Mouse (Mus musculus): Measurements from ENCODE around the gene Fam19a3.
"Not testable (repeated sequence)": the region's sequence is repeated elsewhere in the genome, so short reads cannot be mapped to it uniquely, and the experiment has no call there.

The Fam19a3 gene

DNA sequence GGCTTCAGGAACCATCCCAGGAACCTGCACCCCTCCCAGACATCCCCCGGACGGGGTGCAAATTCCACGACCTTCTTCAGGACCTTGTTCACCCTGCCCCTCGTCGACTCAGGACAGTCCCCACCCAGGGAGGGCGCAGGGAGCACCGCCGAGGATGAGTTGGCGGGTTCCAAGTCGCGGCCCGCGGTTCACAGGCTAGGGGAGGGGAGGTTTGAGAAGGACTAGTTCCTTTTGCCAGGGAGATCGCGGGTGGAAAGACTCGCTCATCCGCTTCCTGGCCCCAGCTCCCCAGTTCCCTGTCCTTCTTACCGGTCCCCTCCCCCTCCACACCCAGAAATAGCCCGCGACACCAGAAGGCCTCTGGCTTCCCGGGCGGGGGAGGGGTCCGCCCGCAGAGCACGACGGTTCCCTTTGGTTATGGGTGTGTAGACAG lies at the start of gene Fam19a3:
Gene Fam19a3, minus strand, starts transcription at position 370 of the 433 bp plus-strand sequence.
- no peak for DNase-seq (ENCODE audit: low read depth)

DNA sequence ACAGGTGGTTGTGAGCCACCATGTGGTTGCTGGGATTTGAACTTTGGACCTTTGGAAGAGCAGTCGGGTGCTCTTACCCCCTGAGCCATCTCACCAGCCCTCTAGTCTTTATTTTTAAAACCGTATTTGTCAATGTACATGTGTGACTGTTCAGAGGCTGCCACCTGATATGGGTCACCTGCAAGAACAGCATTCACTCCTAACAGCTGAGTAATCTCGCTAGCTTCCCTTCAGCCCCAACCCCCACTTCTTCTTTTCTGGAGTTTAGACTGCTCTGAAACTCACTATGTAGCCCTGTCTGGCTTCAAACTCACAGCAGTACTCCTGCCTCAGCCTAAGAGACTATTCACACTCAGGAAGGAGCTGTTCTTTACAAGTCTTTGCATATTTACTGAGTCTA lies 40.8 kb upstream of the Fam19a3 start:
- no peak for DNase-seq (ENCODE audit: low read depth)

DNA sequence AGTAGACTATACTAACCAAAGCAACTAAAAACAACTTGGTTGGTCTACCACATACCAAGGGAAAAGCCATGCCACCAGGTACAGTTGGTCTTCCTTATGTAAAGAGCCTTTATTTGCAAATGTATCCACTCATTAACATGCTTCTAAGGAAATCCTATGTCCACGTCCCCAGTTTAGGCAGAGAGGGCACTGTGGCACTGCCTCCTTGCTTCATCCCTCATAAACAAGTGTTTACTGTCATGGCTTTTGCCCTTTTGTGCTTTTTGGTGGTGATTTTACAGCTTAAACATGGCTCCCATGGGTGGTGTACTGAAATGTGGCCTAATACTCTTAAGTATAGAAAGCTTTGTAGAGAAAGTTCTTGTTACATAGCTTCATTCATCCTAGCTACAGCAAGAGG lies 38.8 kb upstream of the Fam19a3 start:
- DNase-seq (ENCODE audit: low read depth), result no peak

DNA sequence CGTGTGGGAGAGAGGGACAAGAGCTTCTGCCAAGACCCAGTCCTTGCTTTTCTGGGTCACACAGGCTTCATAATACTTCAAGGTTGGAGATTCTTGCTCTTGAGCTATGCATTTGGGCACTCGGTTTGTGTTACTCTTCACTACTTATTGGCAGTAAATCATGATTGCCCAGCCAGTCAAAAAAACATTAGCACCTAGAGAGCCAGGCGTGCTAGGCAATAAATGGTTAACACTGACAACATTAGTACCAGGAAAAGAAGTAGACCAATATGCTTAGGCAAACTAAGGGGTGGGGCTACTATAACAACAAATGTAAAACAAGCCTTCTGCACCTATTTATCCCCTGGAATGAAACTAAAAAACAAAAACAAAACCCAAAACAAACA lies 37.1 kb upstream of the Fam19a3 start:
- no peak for DNase-seq (ENCODE audit: low read depth)

- peak; percentile 46 for DNase-seq (ENCODE audit: low read depth)
These were observed 36.5 kb upstream of the Fam19a3 start, which contains the start of gene Mov10 for GRCm38 (mm10) chr3:104817991-104818748. Gene Mov10, minus strand, starts transcription at chr3:104818563.

DNA sequence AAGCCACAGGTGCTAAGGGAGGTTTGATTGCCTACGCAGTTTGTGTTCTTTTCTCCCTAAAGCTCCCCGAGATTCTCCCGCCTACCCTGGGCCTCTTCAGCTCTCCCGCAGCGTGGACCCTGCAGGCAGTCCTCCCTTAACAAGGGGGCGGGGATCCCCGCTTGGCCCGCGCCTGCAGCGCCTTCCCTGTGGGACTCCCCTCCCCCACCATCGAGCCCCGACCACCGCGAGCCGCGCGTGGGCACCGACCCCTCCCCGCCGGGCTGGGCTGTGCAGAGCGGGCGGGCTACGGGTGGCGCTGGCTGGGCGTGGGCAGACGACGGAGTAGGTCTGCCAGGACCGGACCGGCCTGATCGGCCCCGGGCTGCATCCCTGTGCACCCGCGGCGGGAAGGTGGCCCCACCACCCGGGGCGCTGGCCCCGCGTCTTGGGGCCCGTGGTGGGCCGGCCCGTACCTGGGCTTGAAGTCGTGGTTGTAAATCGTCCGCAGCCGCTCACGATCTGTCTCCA lies 35.9 kb upstream of the Fam19a3 start:
- no peak for DNase-seq (ENCODE audit: low read depth)

DNA sequence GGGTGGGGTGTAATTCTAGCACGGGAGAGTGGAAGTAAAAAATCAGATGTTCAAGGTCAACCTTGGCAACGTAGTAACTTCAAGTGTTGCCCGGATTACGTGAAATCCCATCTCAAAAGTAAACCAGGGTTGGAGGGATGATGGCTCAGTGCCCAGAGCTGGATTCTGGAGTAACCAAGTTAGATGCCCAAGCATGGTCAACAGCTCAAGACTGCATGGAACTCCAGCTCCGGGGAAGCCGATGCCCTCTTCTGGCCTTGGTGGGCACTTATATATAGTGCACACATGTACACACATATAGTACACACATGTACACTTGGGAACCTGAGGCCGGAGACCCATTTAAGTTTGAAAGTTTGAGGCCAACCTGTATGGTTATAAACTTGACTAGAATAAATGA lies 34.5 kb upstream of the Fam19a3 start:
- no peak for DNase-seq (ENCODE audit: low read depth)

DNA sequence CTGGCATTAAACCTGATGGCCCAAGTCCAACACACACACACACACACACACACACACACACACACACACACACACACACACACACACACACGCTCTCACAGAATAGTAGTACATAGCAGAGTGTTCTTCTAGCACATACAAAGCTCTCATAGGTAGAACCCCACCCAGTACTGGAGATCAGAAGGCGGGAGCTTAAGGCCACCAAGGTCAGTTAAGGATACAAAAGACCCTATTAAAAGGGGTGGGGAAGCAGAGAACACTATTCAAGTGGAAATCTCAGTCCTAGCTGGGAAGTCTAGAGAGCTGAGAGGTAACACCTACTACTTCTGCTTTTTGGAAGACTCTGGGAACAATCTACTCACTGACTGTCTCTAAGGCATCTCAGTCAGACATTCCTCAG lies 33.7 kb upstream of the Fam19a3 start:
- DNase-seq (ENCODE audit: low read depth), result no peak

DNA sequence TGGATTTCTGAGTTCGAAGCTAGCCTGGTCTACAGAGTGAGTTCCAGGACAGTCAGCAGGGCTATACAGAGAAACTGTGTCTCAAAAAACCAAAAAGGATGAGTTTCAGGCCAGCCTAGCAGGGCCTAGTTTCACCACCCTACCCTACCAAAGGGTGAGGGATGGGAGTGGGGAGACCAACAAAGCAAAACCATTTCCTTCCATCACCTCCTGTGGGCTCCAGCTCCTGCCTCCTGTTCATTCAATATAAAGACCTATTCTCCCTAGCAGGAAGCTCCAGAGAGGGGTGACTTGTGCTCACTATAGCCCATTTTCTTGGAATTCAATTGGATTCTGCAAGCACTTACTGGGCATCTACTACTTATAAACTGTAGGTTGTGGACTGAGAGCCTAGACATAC lies 33.1 kb upstream of the Fam19a3 start:
- no peak for DNase-seq (ENCODE audit: low read depth)

GRCm38 (mm10) chr3:104813227-104813626 lies 31.6 kb upstream of the Fam19a3 start:
- not testable (repeated sequence) for DNase-seq (ENCODE audit: low read depth)

GRCm38 (mm10) chr3:104812254-104812653 lies 30.6 kb upstream of the Fam19a3 start:
- no peak for DNase-seq (ENCODE audit: low read depth)

- no peak for DNase-seq (ENCODE audit: low read depth)
These were observed 30.1 kb upstream of the Fam19a3 start for GRCm38 (mm10) chr3:104811752-104812151.

- no peak for DNase-seq (ENCODE audit: low read depth)
These were observed 23.9 kb upstream of the Fam19a3 start for GRCm38 (mm10) chr3:104805539-104805938.

- DNase-seq (ENCODE audit: low read depth), result no peak
These were observed 22.7 kb upstream of the Fam19a3 start for GRCm38 (mm10) chr3:104804312-104804711.

- DNase-seq (ENCODE audit: low read depth), result no peak
These were observed 19.8 kb upstream of the Fam19a3 start for GRCm38 (mm10) chr3:104801481-104801880.

- DNase-seq (ENCODE audit: low read depth), result no peak
These were observed 19.0 kb upstream of the Fam19a3 start for GRCm38 (mm10) chr3:104800681-104801080.

- DNase-seq (ENCODE audit: low read depth), result no peak
These were observed 14.9 kb upstream of the Fam19a3 start for GRCm38 (mm10) chr3:104796430-104797082.

GRCm38 (mm10) chr3:104795661-104796340 lies 14.2 kb upstream of the Fam19a3 start:
- DNase-seq (ENCODE audit: low read depth), result no peak

- no peak for DNase-seq (ENCODE audit: low read depth)
These were observed 13.4 kb upstream of the Fam19a3 start for GRCm38 (mm10) chr3:104794953-104795470.

DNA sequence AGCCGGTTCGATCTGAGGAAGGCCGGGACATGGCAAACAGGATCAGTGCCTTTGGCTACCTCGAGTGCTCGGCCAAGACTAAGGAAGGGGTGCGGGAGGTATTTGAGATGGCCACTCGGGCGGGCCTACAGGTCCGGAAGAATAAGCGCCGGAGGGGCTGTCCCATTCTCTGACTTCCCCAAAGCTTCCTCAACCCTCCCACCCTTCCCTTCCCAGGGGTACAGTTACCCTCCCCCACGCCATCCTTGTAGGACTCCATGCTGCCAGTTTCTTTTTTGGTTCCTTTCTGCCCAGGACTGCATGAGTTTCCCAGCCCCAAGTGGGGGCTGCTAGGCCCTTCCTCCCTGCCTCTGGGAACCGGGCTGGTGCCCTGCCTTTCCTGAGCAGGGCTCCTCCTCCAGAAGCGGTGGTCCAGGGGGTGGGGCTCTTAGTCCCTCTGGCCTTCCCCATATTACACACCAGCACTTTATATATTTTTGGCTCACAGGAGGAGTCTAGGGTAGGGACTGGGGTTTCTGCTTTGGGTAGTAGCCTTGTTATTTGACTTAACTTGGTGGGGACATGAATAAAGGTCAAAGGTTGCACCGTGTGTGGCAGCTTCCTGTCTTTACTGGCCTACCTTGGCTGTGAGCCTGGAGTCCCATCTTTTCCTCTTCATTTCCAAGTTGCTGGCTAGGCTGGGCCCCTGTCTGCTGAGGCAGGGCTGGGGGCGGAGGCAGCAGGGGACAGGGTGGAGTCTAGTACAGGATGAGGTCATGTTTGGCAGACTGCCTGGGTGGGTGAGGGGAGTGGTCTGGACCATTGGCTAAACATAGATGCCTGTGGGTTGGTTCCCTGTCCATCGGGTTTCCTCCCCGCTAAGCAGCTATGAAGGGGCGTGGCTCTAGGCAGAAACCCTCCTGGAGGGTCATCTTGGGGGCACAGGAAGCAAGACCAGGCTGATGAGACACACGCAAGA lies 12.5 kb upstream of the Fam19a3 start:
- no peak for DNase-seq (ENCODE audit: low read depth)
